Mouse (Mus musculus) thymus, adult 2 months (tissue): ENCODE results near the gene Sh2b3. TPM values are rescaled to one million over a fixed set of nuclear protein-coding genes. Genes with fewer than 3 reads are reported as not detected.

Experiments used
- DNase-seq: peaks from one replicate; pipeline ENCODE4 v3.0.0; 2021
- H3K27ac ChIP-seq: fragments of 200-500 bp; 2 replicates; pipeline ENCODE4 v1.5.1; 2012; ENCODE audit warnings: low read length, control low read depth; ENCODE audit not compliant: control insufficient read depth, insufficient read depth
- H3K27me3 ChIP-seq: fragments of 200-500 bp; 2 replicates; pipeline ENCODE4 v1.6.1; 2012; ENCODE audit warnings: mild to moderate bottlenecking, low read length, moderate library complexity, mixed read lengths; ENCODE audit not compliant: control insufficient read depth, insufficient read depth
- H3K36me3 ChIP-seq: fragments of 200-500 bp; 2 replicates; pipeline ENCODE4 v1.6.1; 2012; ENCODE audit warnings: mild to moderate bottlenecking, low read length, moderate library complexity; ENCODE audit not compliant: control insufficient read depth, insufficient read depth
- H3K4me1 ChIP-seq: fragments of 200-500 bp; replicated peaks from 2 replicates; pipeline ENCODE4 v1.6.1; 2012; ENCODE audit warnings: low read length; ENCODE audit not compliant: control insufficient read depth, insufficient read depth
- H3K4me3 ChIP-seq: fragments of 200-500 bp; 2 replicates; pipeline ENCODE4 v1.5.1; 2012; ENCODE audit warnings: mild to moderate bottlenecking, low read length, control low read depth, moderate library complexity; ENCODE audit not compliant: control insufficient read depth, insufficient read depth
- CTCF ChIP-seq: fragments of 200-500 bp; IDR thresholded peaks from 2 replicates; pipeline ENCODE4 v1.5.1; 2012; ENCODE audit warnings: mild to moderate bottlenecking, control low read depth, low read length, moderate library complexity, borderline replicate concordance; ENCODE audit not compliant: control insufficient read depth, poor library complexity, insufficient read depth; ENCODE audit errors: extremely low read depth
- POLR2A ChIP-seq: fragments of 200-500 bp; IDR thresholded peaks from 2 replicates; pipeline ENCODE4 v1.6.1; 2012; ENCODE audit warnings: mild to moderate bottlenecking, low read length, control low read depth, moderate library complexity; ENCODE audit not compliant: control insufficient read depth, poor library complexity, insufficient read depth; ENCODE audit errors: extremely low read depth
- WGBS: fragments of 180-500 bp; shearing (Covaris S2); methylation state at CpG from one replicate; pipeline ENCODE4 v1.1.7; 2018; 5-methylcytosine and 5-hydroxymethylcytosine counted together
- polyA plus RNA-seq: library from polyadenylated mRNA; depleted of rRNA; stranded (reverse); fragments of >200 nt; gene quantifications from 2 replicates; pipeline ENCODE4 v1.2.3, GENCODE M21; 2012

Sh2b3 gene
- polyA plus RNA-seq, 1 experiment, result 48.3 TPM

GRCm38 (mm10) chr5:121872158-121872557 lies 34.7 kb upstream of the Sh2b3 start:
- WGBS, result 48% methylated on average over 4 of the region's 4 CpGs
- TF ChIP-seq POLR2A, result no peak
- TF ChIP-seq CTCF, result peak; percentile 89
- Histone ChIP-seq H3K27ac (no peak overlapping the region), H3K27me3 (no peaks in the 10 kb centered on the region), H3K4me1 (no peaks in the 10 kb centered on the region), H3K4me3 (no peak overlapping the region), H3K36me3 (no peaks in the 10 kb centered on the region)
- peak; percentile 53 for DNase-seq

GRCm38 (mm10) chr5:121871515-121872030 lies 34.1 kb upstream of the Sh2b3 start:
- Histone ChIP-seq H3K4me3 (no peak overlapping the region), H3K27me3 (no peaks in the 10 kb centered on the region), H3K4me1 (no peaks in the 10 kb centered on the region), H3K27ac (no peak overlapping the region), H3K36me3 (no peaks in the 10 kb centered on the region)
- 88% methylated on average over 13 of the region's 13 CpGs for WGBS
- DNase-seq, result no peak
- TF ChIP-seq POLR2A (no peak), CTCF (no peak)

DNA sequence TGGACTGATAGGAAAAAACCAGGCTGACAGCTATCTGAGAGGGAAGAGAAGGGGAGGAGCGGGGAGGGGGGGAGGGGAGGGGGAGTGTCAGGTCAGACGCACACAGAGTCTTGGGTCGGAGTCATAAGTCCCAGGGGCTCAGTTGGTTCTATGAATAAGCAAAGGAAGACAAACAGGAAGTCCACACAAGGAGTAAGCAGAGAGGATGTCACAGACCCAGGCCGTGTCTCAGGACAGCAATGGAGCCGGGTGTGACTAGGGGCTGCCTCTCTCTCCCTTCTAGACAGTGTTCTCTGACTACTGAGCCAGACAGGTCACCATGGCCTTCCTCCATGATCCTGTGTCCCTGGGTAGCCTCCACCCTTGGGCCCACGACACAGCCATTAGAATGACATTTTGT lies 33.4 kb upstream of the Sh2b3 start:
- DNase-seq, result no peak
- WGBS, result 86% methylated on average over 6 of the region's 6 CpGs
- no peaks in the 10 kb centered on the region for H3K27me3 ChIP-seq

DNA sequence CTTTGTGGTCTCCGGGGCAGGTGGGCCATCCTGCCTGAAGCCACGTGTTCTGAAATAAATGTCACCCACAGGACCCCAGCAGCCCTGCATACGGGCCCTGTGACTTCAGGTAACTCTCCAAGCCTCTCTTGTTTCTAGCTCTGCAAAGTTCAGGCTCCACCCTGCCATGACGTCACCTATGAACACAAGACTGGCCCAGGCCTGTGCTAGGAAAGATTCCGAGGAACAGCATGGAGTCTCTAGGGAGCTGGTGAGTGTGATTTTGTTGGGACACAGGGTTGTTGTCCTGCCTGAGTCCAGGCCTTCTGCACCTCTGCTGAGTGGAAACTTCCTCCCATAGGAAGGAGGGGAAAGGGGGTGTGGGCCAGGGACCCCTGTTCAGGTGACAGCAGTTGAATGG lies 30.5 kb upstream of the Sh2b3 start:
- Histone ChIP-seq H3K36me3 (no peaks in the 10 kb centered on the region), H3K27ac (no peak overlapping the region), H3K27me3 (no peaks in the 10 kb centered on the region), H3K4me3 (no peak overlapping the region), H3K4me1 (no peaks in the 10 kb centered on the region)
- TF ChIP-seq POLR2A (no peak), CTCF (no peak)
- WGBS, result 83% methylated on average over 5 of the region's 5 CpGs
- no peak for DNase-seq

More for the DNA sequence above, 33.4 kb upstream of the Sh2b3 start:
- no peak for TF ChIP-seq POLR2A
- TF ChIP-seq CTCF, result no peak
- Histone ChIP-seq H3K36me3 (no peaks in the 10 kb centered on the region), H3K27ac (no peak overlapping the region), H3K4me1 (no peaks in the 10 kb centered on the region), H3K4me3 (no peak overlapping the region)

DNA sequence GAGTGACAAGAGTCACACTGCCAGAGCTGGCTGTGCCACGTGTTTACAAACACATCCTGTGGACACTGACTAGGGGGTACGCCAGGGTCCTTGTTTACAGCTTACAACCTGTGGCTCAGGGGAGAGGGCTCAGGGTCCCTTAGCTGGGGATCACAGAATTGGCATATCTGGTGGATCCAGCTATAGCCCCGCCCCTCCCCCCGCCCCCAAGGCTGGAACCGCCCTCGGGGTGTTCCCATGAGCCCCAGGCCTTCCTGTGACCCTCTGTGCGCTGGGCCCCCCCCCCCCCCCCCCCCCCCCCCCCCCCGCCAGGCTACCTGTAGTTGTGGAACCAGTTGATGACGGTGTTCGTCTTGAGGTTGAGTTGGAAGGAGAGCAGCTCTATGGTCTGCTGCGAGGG lies 26.9 kb upstream of the Sh2b3 start:
- no peak overlapping the region for H3K27ac ChIP-seq
- 41% methylated on average over 8 of the region's 11 CpGs for WGBS
- no peak for TF ChIP-seq CTCF
- TF ChIP-seq POLR2A, result no peak
- DNase-seq, result no peak
- no peaks in the 10 kb centered on the region for H3K27me3 ChIP-seq
- no peaks in the 10 kb centered on the region for H3K36me3 ChIP-seq
- H3K4me1 ChIP-seq, result no peaks in the 10 kb centered on the region
- no peak overlapping the region for H3K4me3 ChIP-seq

- Histone ChIP-seq H3K27me3 (no peaks in the 10 kb centered on the region), H3K36me3 (no peaks in the 10 kb centered on the region), H3K27ac (no peak overlapping the region), H3K4me1 (no peaks in the 10 kb centered on the region), H3K4me3 (no peak overlapping the region)
- 61% methylated on average over 5 of the region's 5 CpGs for WGBS
- no peak for DNase-seq
- TF ChIP-seq CTCF (no peak), POLR2A (no peak)
These were observed 24.5 kb upstream of the Sh2b3 start for GRCm38 (mm10) chr5:121861964-121862363.

GRCm38 (mm10) chr5:121858427-121858826 lies 21.0 kb upstream of the Sh2b3 start:
- no peak overlapping the region for H3K4me3 ChIP-seq
- H3K36me3 ChIP-seq, result peaks cover 4% of the 10 kb centered on the region
- 92% methylated on average over 12 of the region's 12 CpGs for WGBS
- H3K27ac ChIP-seq, result no peak overlapping the region
- H3K4me1 ChIP-seq, result no peaks in the 10 kb centered on the region
- H3K27me3 ChIP-seq, result no peaks in the 10 kb centered on the region
- no peak for DNase-seq
- no peak for TF ChIP-seq CTCF
- no peak for TF ChIP-seq POLR2A
